Mouse (Mus musculus) myocyte (in vitro differentiated cells): ENCODE results near the gene Kif24. TPM values are rescaled to one million over a fixed set of nuclear protein-coding genes. Genes with fewer than 3 reads are reported as not detected.

ENCODE experiments used
- H3K27me3 ChIP-seq: one replicate; pipeline ENCODE4 v1.6.1; 2011; ENCODE audit not compliant: control insufficient read depth, insufficient read depth, insufficient read length
- H3K36me3 ChIP-seq: one replicate; pipeline ENCODE4 v1.6.1; 2011; ENCODE audit not compliant: control insufficient read depth, insufficient read depth
- H3K4me2 ChIP-seq: one replicate; pipeline ENCODE4 v1.6.1; 2011; ENCODE audit warnings: low read depth, control low read depth
- H3K4me3 ChIP-seq: one replicate; pipeline ENCODE4 v1.5.1; 2011; ENCODE audit warnings: mild to moderate bottlenecking, control low read depth, moderate library complexity
- H3K79me2 ChIP-seq: one replicate; pipeline ENCODE4 v1.6.1; 2011; ENCODE audit not compliant: control insufficient read depth, insufficient read depth
- H3ac ChIP-seq: one replicate; pipeline ENCODE4 v1.6.1; 2011; ENCODE audit not compliant: control insufficient read depth, insufficient read length
- CEBPB ChIP-seq: IDR thresholded peaks from 2 replicates; pipeline ENCODE4 v1.6.1; 2011; ENCODE audit warnings: mild to moderate bottlenecking, moderate library complexity; ENCODE audit not compliant: poor library complexity, insufficient read depth, severe bottlenecking
- E2F4 ChIP-seq: IDR thresholded peaks from one replicate; pipeline ENCODE4 v1.6.1; 2011; ENCODE audit warnings: mild to moderate bottlenecking, control low read depth, moderate library complexity; ENCODE audit not compliant: insufficient read depth
- MAX ChIP-seq: IDR thresholded peaks from one replicate; pipeline ENCODE4 v1.6.1; 2011; ENCODE audit warnings: low read depth, mild to moderate bottlenecking, control low read depth
- MYOD1 ChIP-seq, 3 experiments: IDR thresholded peaks; one replicate each; pipeline ENCODE4 v1.6.1; 2011; ENCODE audit warnings: control low read depth in 2 of 3, low read depth in 2 of 3, mild to moderate bottlenecking in 2 of 3, moderate library complexity in 1 of 3; ENCODE audit not compliant: insufficient read length in 2 of 3, control insufficient read depth in 1 of 3
- MYOG ChIP-seq, 3 experiments: IDR thresholded peaks; one replicate each; pipeline ENCODE4 v1.6.1; 2011; ENCODE audit warnings: control low read depth in 2 of 3, low read depth in 2 of 3, mild to moderate bottlenecking in 2 of 3; ENCODE audit not compliant: insufficient read length in 2 of 3, control insufficient read depth in 1 of 3, insufficient read depth in 1 of 3
- POLR2A ChIP-seq: IDR thresholded peaks from one replicate; pipeline ENCODE4 v1.6.1; 2011; ENCODE audit warnings: low read depth, mild to moderate bottlenecking, control low read depth, moderate library complexity; ENCODE audit not compliant: insufficient read length
- POLR2AphosphoS2 ChIP-seq: IDR thresholded peaks from one replicate; pipeline ENCODE4 v1.6.1; 2011; ENCODE audit warnings: low read depth, control low read depth; ENCODE audit not compliant: insufficient read length
- REST ChIP-seq: IDR thresholded peaks from one replicate; pipeline ENCODE4 v1.6.1; 2011; ENCODE audit warnings: mild to moderate bottlenecking, control low read depth, moderate library complexity; ENCODE audit not compliant: insufficient read depth, insufficient read length
- SRF ChIP-seq: IDR thresholded peaks from one replicate; pipeline ENCODE4 v1.6.1; 2011; ENCODE audit warnings: low read depth; ENCODE audit not compliant: control insufficient read depth, insufficient read length
- TCF12 ChIP-seq: IDR thresholded peaks from one replicate; pipeline ENCODE4 v1.6.1; 2011; ENCODE audit warnings: mild to moderate bottlenecking, control low read depth; ENCODE audit not compliant: poor library complexity, insufficient read depth, severe bottlenecking
- TCF3 ChIP-seq: IDR thresholded peaks from one replicate; pipeline ENCODE4 v1.6.1; 2011; ENCODE audit warnings: low read depth, control low read depth; ENCODE audit not compliant: insufficient read length
- USF1 ChIP-seq: IDR thresholded peaks from one replicate; pipeline ENCODE4 v1.6.1; 2011; ENCODE audit warnings: low read depth, mild to moderate bottlenecking, control low read depth, moderate library complexity
- polyA plus RNA-seq: library from polyadenylated mRNA; unstranded; fragments of >200 nt; fragmentation: generic; extraction: Trizol; gene quantifications from one replicate; pipeline ENCODE4 v1.2.1, GENCODE M21; 2012; ENCODE audit warnings: missing spikeins

The Kif24 gene
- polyA plus RNA-seq, 1 experiment = 7.2 TPM

GRCm38 (mm10) chr4:41407353-41407752, 57.3 kb downstream of the Kif24 start:
- TF ChIP-seq MYOD1 (IDR thresholded peaks at IDR 0.05; ENCODE audit: control insufficient read depth in 1 of 3, insufficient read length in 2 of 3, low read depth in 2 of 3) = no peak
- no peak for TF ChIP-seq E2F4
- no peak for TF ChIP-seq CEBPB
- no peak for TF ChIP-seq TCF12
- no peak for TF ChIP-seq SRF
- no peak for TF ChIP-seq TCF3
- TF ChIP-seq POLR2AphosphoS2 = no peak
- no peak for TF ChIP-seq REST
- TF ChIP-seq USF1 = no peak
- no peak for TF ChIP-seq MYOG (IDR thresholded peaks at IDR 0.05; ENCODE audit: control insufficient read depth in 1 of 3, insufficient read depth in 1 of 3, insufficient read length in 2 of 3, low read depth in 2 of 3)
- no peak for TF ChIP-seq MAX
- no peak for TF ChIP-seq POLR2A
- H3K36me3 ChIP-seq = peaks cover 54% of the 10 kb centered on the region
- H3K27me3 ChIP-seq = no peaks in the 10 kb centered on the region
- no peak overlapping the region for H3ac ChIP-seq
- H3K4me2 ChIP-seq = no peak overlapping the region
- H3K79me2 ChIP-seq = no peaks in the 10 kb centered on the region
- no peak overlapping the region for H3K4me3 ChIP-seq

- no peak overlapping the region for H3ac ChIP-seq
- no peaks in the 10 kb centered on the region for H3K79me2 ChIP-seq
- H3K27me3 ChIP-seq = no peaks in the 10 kb centered on the region
- no peak for TF ChIP-seq MAX
- no peak for TF ChIP-seq SRF
- TF ChIP-seq TCF3 = no peak
- TF ChIP-seq MYOG (IDR thresholded peaks at IDR 0.05; ENCODE audit: control insufficient read depth in 1 of 3, insufficient read depth in 1 of 3, insufficient read length in 2 of 3, low read depth in 2 of 3) = no peak
- TF ChIP-seq POLR2AphosphoS2 = no peak
- no peak for TF ChIP-seq MYOD1 (IDR thresholded peaks at IDR 0.05; ENCODE audit: control insufficient read depth in 1 of 3, insufficient read length in 2 of 3, low read depth in 2 of 3)
- no peak for TF ChIP-seq CEBPB
- no peak for TF ChIP-seq TCF12
- TF ChIP-seq POLR2A = no peak
- TF ChIP-seq E2F4 = no peak
- TF ChIP-seq REST = no peak
- no peak for TF ChIP-seq USF1
- H3K4me3 ChIP-seq = no peak overlapping the region
- H3K4me2 ChIP-seq = no peak overlapping the region
- peaks cover 50% of the 10 kb centered on the region for H3K36me3 ChIP-seq
Measured at GRCm38 (mm10) chr4:41406597-41406996, 58.1 kb downstream of the Kif24 start.

GRCm38 (mm10) chr4:41401573-41401972, 63.1 kb downstream of the Kif24 start:
- no peak overlapping the region for H3K4me3 ChIP-seq

GRCm38 (mm10) chr4:41401167-41401566, 63.5 kb downstream of the Kif24 start:
- H3K27me3 ChIP-seq = no peaks in the 10 kb centered on the region
- H3K4me3 ChIP-seq = no peak overlapping the region
- no peak for TF ChIP-seq SRF
- no peak for TF ChIP-seq MYOD1 (IDR thresholded peaks at IDR 0.05; ENCODE audit: control insufficient read depth in 1 of 3, insufficient read length in 2 of 3, low read depth in 2 of 3)
- TF ChIP-seq E2F4 = no peak
- H3K4me2 ChIP-seq = no peak overlapping the region
- peaks cover 43% of the 10 kb centered on the region for H3K36me3 ChIP-seq
- no peak overlapping the region for H3ac ChIP-seq
- no peaks in the 10 kb centered on the region for H3K79me2 ChIP-seq

More at GRCm38 (mm10) chr4:41401573-41401972, 63.1 kb downstream of the Kif24 start:
- no peak for TF ChIP-seq MYOD1 (IDR thresholded peaks at IDR 0.05; ENCODE audit: control insufficient read depth in 1 of 3, insufficient read length in 2 of 3, low read depth in 2 of 3)
- no peak for TF ChIP-seq POLR2AphosphoS2
- no peak for TF ChIP-seq E2F4
- TF ChIP-seq REST = no peak
- TF ChIP-seq TCF12 = no peak
- TF ChIP-seq SRF = no peak
- no peak for TF ChIP-seq TCF3
- TF ChIP-seq MYOG (IDR thresholded peaks at IDR 0.05; ENCODE audit: control insufficient read depth in 1 of 3, insufficient read depth in 1 of 3, insufficient read length in 2 of 3, low read depth in 2 of 3) = no peak
- no peak for TF ChIP-seq CEBPB
- no peak for TF ChIP-seq MAX
- no peak for TF ChIP-seq POLR2A
- no peak for TF ChIP-seq USF1
- Histone ChIP-seq H3K27me3 (no peaks in the 10 kb centered on the region), H3K36me3 (peaks cover 40% of the 10 kb centered on the region), H3ac (no peak overlapping the region), H3K79me2 (no peaks in the 10 kb centered on the region), H3K4me2 (no peak overlapping the region)

- Histone ChIP-seq H3K79me2 (no peaks in the 10 kb centered on the region), H3K4me3 (no peak overlapping the region), H3K4me2 (no peak overlapping the region), H3ac (no peak overlapping the region), H3K36me3 (peaks cover 46% of the 10 kb centered on the region), H3K27me3 (no peaks in the 10 kb centered on the region)
- TF ChIP-seq CEBPB = no peak
- TF ChIP-seq POLR2A = peak; percentile 15
- peak; percentile 38 for TF ChIP-seq POLR2AphosphoS2
Measured at GRCm38 (mm10) chr4:41399904-41400303, 64.8 kb downstream of the Kif24 start.
